Mouse (Mus musculus) stomach, postnatal 0 days (tissue): ENCODE measurements around the gene Gm13694.

Experiments used
- CTCF ChIP-seq: IDR thresholded peaks from 2 replicates; pipeline ENCODE4 v1.5.1; 2016; ENCODE audit warnings: antibody characterized with exemption, low read depth, mild to moderate bottlenecking, moderate library complexity
- EP300 ChIP-seq: optimal IDR thresholded peaks from 2 replicates; pipeline ENCODE3; 2016; ENCODE audit warnings: antibody characterized with exemption

- TF ChIP-seq CTCF (no peak), EP300 (no peak)
Measured at GRCm38 (mm10) chr2:84014572-84014971, 35.8 kb downstream of the Gm13694 start.
